20 mouse cellular contexts compared by ENCODE assay signal in the genomic region with DNA sequence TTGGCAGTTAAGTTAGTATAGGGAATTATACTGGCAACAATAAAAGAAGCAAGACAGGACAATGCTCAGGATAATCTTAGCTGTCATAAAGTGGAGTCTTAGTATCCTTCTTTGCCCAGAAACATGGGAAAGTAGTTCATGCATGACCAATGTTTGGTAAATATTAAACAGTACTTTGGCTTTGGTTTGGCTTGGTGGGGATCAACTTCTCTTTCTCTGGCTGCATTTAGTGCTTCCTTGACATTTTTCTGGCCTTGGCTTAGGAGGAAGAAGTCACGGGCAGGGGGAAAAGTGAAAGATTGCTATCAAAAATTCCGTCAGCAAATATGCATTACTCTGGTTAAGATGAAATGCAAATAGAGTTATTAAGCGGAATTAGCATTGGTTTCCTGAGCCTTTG.
DNase-seq lines count a peak whose midpoint lies in the region; ATAC-seq and TF ChIP-seq lines count a peak whose summit lies in the region.
"Had no signal": no experiment of that assay in that cellular context is flagged by ENCODE, and none has a peak within 500 bp of the region (broad histone marks: within the 10 kb centered on the region; RNA-seq: fewer than 3 reads in every experiment).

No protein-coding gene starts in this region.

- POLR2A ChIA-PET in Patski (lab: Charles Lee): interaction anchor here (1.2 kb wide), 1 partner anchor 101 kb away, joined by 3 read pairs; no protein-coding TSS in a partner anchor

- CTCF ChIA-PET in Patski (lab: Charles Lee): no interaction called here

- in situ Hi-C loops in Patski (cut with MboI; ENCODE audit: low pct_unique_long_range_greater_than_20kb): loop anchor here (5.0 to 10.0 kb wide), 2 partner anchors 85 to 387 kb away; no protein-coding TSS in a partner anchor

- no peak overlapping the region for H3K4me2 ChIP-seq in kidney, embryonic 15.5 days
- H3K4me2 ChIP-seq: embryonic facial prominence, embryonic 13.5 days; forebrain, embryonic 13.5 days; heart, embryonic 13.5 days; hindbrain, embryonic 15.5 days had no signal

- no peak overlapping the region for H3K9ac ChIP-seq in kidney, embryonic 15.5 days
- H3K9ac ChIP-seq: embryonic facial prominence, embryonic 13.5 days; forebrain, embryonic 13.5 days; forebrain, postnatal 0 days; heart, embryonic 13.5 days; hindbrain, embryonic 15.5 days had no signal

- peak; percentile 37 for ATAC-seq in Patski
- ATAC-seq in kidney, embryonic 15.5 days (replicated peaks; ENCODE audit: low FRiP score): peak; percentile 52; the same call in 1 of the 2 replicates
- ATAC-seq: activated CD4-positive, CD25-positive, alpha-beta regulatory T cell, adult 4 months; forebrain, embryonic 13.5 days; forebrain, postnatal 0 days had no signal

- H3K27ac ChIP-seq in kidney, embryonic 15.5 days: peak overlapping the region; percentile 74
- H3K27ac ChIP-seq: embryonic facial prominence, embryonic 13.5 days; forebrain, embryonic 13.5 days; heart, embryonic 13.5 days; hindbrain, embryonic 15.5 days had no signal

- H3K9me3 ChIP-seq in kidney, embryonic 15.5 days (replicated peaks): no peaks in the 10 kb centered on the region
- H3K9me3 ChIP-seq: embryonic facial prominence, embryonic 13.5 days; forebrain, embryonic 13.5 days; heart, embryonic 13.5 days; hindbrain, embryonic 15.5 days had no signal

- DNase-seq in adrenal gland, adult 2 months: peak; percentile 12
- no peak for DNase-seq in adrenal gland, adult 8-10 months
- peak; percentile 90 for DNase-seq in Patski (ENCODE audit: low read depth, low spot score)
- peak; percentile 58 for DNase-seq in kidney, postnatal 14 days
- DNase-seq in spleen, postnatal 14 days (ENCODE audit: low spot score in 2 of 2): no peak
- no peak for DNase-seq in thymus, postnatal 14 days
- no peak for DNase-seq in B cell, adult 2 months
- DNase-seq: adrenal gland, postnatal 36 days; cerebellum, adult 8-10 months; cerebellum, postnatal 14 days; embryo, embryonic 11 days; forebrain, postnatal 0 days; gastrocnemius, postnatal 14 days; heart, postnatal 36 days had no signal

- no peaks in the 10 kb centered on the region for H3K4me1 ChIP-seq in kidney, embryonic 15.5 days
- H3K4me1 ChIP-seq: embryonic facial prominence, embryonic 13.5 days; forebrain, embryonic 13.5 days; heart, embryonic 13.5 days; hindbrain, embryonic 15.5 days had no signal

- 59% methylated on average over 3 of the region's 3 CpGs for WGBS in kidney, embryonic 15.5 days

- no peaks in the 10 kb centered on the region for H3K27me3 ChIP-seq in Patski
- H3K27me3 ChIP-seq in kidney, embryonic 15.5 days: no peaks in the 10 kb centered on the region
- H3K27me3 ChIP-seq: embryonic facial prominence, embryonic 13.5 days; forebrain, embryonic 13.5 days; heart, embryonic 13.5 days; hindbrain, embryonic 15.5 days had no signal

- H3K4me3 ChIP-seq in kidney, embryonic 15.5 days (replicated peaks): no peak overlapping the region
- H3K4me3 ChIP-seq: embryonic facial prominence, embryonic 13.5 days; forebrain, embryonic 13.5 days; heart, embryonic 13.5 days; hindbrain, embryonic 15.5 days had no signal

- no peak for TF ChIP-seq CTCF in Patski (IDR thresholded peaks at IDR 0.05)

- H3K36me3 ChIP-seq in kidney, embryonic 15.5 days: no peaks in the 10 kb centered on the region
- H3K36me3 ChIP-seq: embryonic facial prominence, embryonic 13.5 days; heart, embryonic 13.5 days; hindbrain, embryonic 15.5 days had no signal

Comparison
In these comparisons a context has a peak if more than half of its experiments do, and no peak if none do; other contexts are left out.
1. DNase-seq: peak in adrenal gland, adult 2 months (single experiment), Patski (single experiment) and kidney, postnatal 14 days (single experiment); none in adrenal gland, adult 8-10 months (single experiment), spleen, postnatal 14 days (0 of 2), thymus, postnatal 14 days (single experiment) and B cell, adult 2 months (0 of 2).